Mouse (Mus musculus) CH12.LX (cell line): ENCODE data around the gene G6pc2. TPM values are rescaled to one million over a fixed set of nuclear protein-coding genes. Genes with fewer than 3 reads are reported as not detected.

Experiments
- DNase-seq: peaks from one replicate; pipeline ENCODE4 v3.0.0-alpha.2; 2013; ENCODE audit errors: extremely low read depth
- H3K27ac ChIP-seq: 2 replicates; pipeline ENCODE4 v1.5.1; 2012; ENCODE audit warnings: low read depth, mild to moderate bottlenecking, control low read depth, moderate library complexity; ENCODE audit not compliant: insufficient read depth
- H3K27me3 ChIP-seq: replicated peaks from 2 replicates; pipeline ENCODE3; 2012; ENCODE audit warnings: inconsistent platforms
- H3K36me3 ChIP-seq, 2 experiments: replicated peaks in 1 of 2; 2 replicates each; pipeline versions ENCODE3 to v1.6.1; 2012; ENCODE audit warnings: inconsistent platforms in 1 of 2, low read length in 1 of 2, mild to moderate bottlenecking in 1 of 2, mixed read lengths in 1 of 2, moderate library complexity in 1 of 2; ENCODE audit not compliant: control insufficient read depth in 1 of 2, insufficient read depth in 1 of 2
- H3K4me1 ChIP-seq, 2 experiments: 2 replicates each; pipeline ENCODE4 v1.6.1; 2012; ENCODE audit warnings: inconsistent platforms in 1 of 2, moderate library complexity in 1 of 2; ENCODE audit not compliant: insufficient read depth in 2 of 2, control insufficient read depth in 1 of 2
- H3K4me2 ChIP-seq: 2 replicates; pipeline ENCODE4 v1.6.1; 2012; ENCODE audit warnings: low read depth, mild to moderate bottlenecking, control low read depth; ENCODE audit not compliant: poor library complexity, insufficient read depth, severe bottlenecking
- H3K4me3 ChIP-seq, 3 experiments: fragments of 150-350 bp in 1 of 3; sonication (generic) in 1 of 3; replicated peaks in 1 of 3; 2 replicates each; pipeline versions ENCODE3 to v1.5.1; 2011 to 2012; ENCODE audit warnings: low read depth in 2 of 3, low read length in 2 of 3, mild to moderate bottlenecking in 2 of 3, moderate library complexity in 2 of 3, control low read depth in 1 of 3, improper control_type of control experiment in 1 of 3, inconsistent platforms in 1 of 3, mixed read lengths in 1 of 3; ENCODE audit not compliant: poor library complexity in 1 of 3
- H3K79me2 ChIP-seq: replicated peaks from 2 replicates; pipeline ENCODE4 v1.6.1; 2012; ENCODE audit warnings: mild to moderate bottlenecking, moderate library complexity; ENCODE audit not compliant: control insufficient read depth, poor library complexity, insufficient read depth, severe bottlenecking; ENCODE audit errors: extremely low read depth
- H3K9ac ChIP-seq: 2 replicates; pipeline ENCODE4 v1.6.1; 2012; ENCODE audit warnings: low read depth, mild to moderate bottlenecking, control low read depth, moderate library complexity; ENCODE audit not compliant: insufficient read depth
- H3K9me3 ChIP-seq: replicated peaks from 2 replicates; pipeline ENCODE3; 2012; ENCODE audit warnings: low read length, inconsistent platforms, mixed read lengths
- BHLHE40 ChIP-seq: IDR thresholded peaks from 2 replicates; pipeline ENCODE4 v1.6.1; 2011; ENCODE audit warnings: mild to moderate bottlenecking, low read depth, low read length, improper control_type of control experiment
- CHD2 ChIP-seq: IDR thresholded peaks from 2 replicates; pipeline ENCODE4 v1.6.1; 2011; ENCODE audit warnings: low read length, improper control_type of control experiment
- E2F4 ChIP-seq: IDR thresholded peaks from 2 replicates; pipeline ENCODE4 v1.6.1; 2011; ENCODE audit warnings: low read depth, low read length, improper control_type of control experiment; ENCODE audit not compliant: insufficient replicate concordance
- ELF1 ChIP-seq: IDR thresholded peaks from 2 replicates; pipeline ENCODE4 v1.6.1; 2014; ENCODE audit warnings: low read depth, mild to moderate bottlenecking, inconsistent platforms, low read length, improper control_type of control experiment
- ETS1 ChIP-seq: conservative IDR thresholded peaks from 2 replicates; pipeline ENCODE4 v1.6.1; 2012; ENCODE audit warnings: low read depth, mild to moderate bottlenecking, inconsistent platforms, low read length, improper control_type of control experiment, moderate library complexity
- GABPA ChIP-seq: IDR thresholded peaks from 2 replicates; pipeline ENCODE4 v1.6.1; 2012; ENCODE audit warnings: low read depth, low read length, improper control_type of control experiment, inconsistent platforms; ENCODE audit not compliant: insufficient replicate concordance
- JUN ChIP-seq: IDR thresholded peaks from 2 replicates; pipeline ENCODE4 v1.6.1; 2011; ENCODE audit warnings: low read depth, mild to moderate bottlenecking, low read length, improper control_type of control experiment, moderate library complexity; ENCODE audit not compliant: insufficient read depth
- JUND ChIP-seq: conservative IDR thresholded peaks from 2 replicates; pipeline ENCODE4 v1.6.1; 2011; ENCODE audit warnings: low read depth, low read length, improper control_type of control experiment
- KAT2A ChIP-seq: IDR thresholded peaks from 2 replicates; pipeline ENCODE4 v1.6.1; 2012; ENCODE audit warnings: low read length, improper control_type of control experiment, inconsistent platforms; ENCODE audit not compliant: insufficient replicate concordance
- MAFK ChIP-seq: IDR thresholded peaks from 2 replicates; pipeline ENCODE4 v1.6.1; 2011; ENCODE audit warnings: low read length, improper control_type of control experiment; ENCODE audit not compliant: insufficient replicate concordance
- MAX ChIP-seq: IDR thresholded peaks from 2 replicates; pipeline ENCODE4 v1.6.1; 2011; ENCODE audit warnings: low read length, improper control_type of control experiment
- MAZ ChIP-seq: IDR thresholded peaks from 2 replicates; pipeline ENCODE4 v1.6.1; 2012; ENCODE audit warnings: low read depth, mild to moderate bottlenecking, inconsistent platforms, low read length, improper control_type of control experiment, moderate library complexity
- MEF2A ChIP-seq: IDR thresholded peaks from 2 replicates; pipeline ENCODE4 v1.6.1; 2014; ENCODE audit warnings: low read depth, mild to moderate bottlenecking, inconsistent platforms, low read length, improper control_type of control experiment, borderline replicate concordance
- MXI1 ChIP-seq: IDR thresholded peaks from 2 replicates; pipeline ENCODE4 v1.6.1; 2011; ENCODE audit warnings: mild to moderate bottlenecking, low read depth, low read length, improper control_type of control experiment
- NRF1 ChIP-seq: IDR thresholded peaks from 2 replicates; pipeline ENCODE4 v1.6.1; 2014; ENCODE audit warnings: low read depth, mild to moderate bottlenecking, inconsistent platforms, low read length, improper control_type of control experiment, moderate library complexity
- PAX5 ChIP-seq: IDR thresholded peaks from 2 replicates; pipeline ENCODE4 v1.6.1; 2012; ENCODE audit warnings: low read length, inconsistent platforms, mixed read lengths
- POLR2A ChIP-seq: IDR thresholded peaks from 2 replicates; pipeline ENCODE4 v1.6.1; 2011; ENCODE audit warnings: low read depth, mild to moderate bottlenecking, improper control_type of control experiment, low read length
- RAD21 ChIP-seq: IDR thresholded peaks from 2 replicates; pipeline ENCODE4 v1.6.1; 2011; ENCODE audit warnings: low read depth, mild to moderate bottlenecking, low read length, improper control_type of control experiment, moderate library complexity
- RCOR1 ChIP-seq: conservative IDR thresholded peaks from 2 replicates; pipeline ENCODE4 v1.6.1; 2012; ENCODE audit warnings: low read depth, mild to moderate bottlenecking, inconsistent platforms, low read length, improper control_type of control experiment
- USF2 ChIP-seq: conservative IDR thresholded peaks from 2 replicates; pipeline ENCODE4 v1.6.1; 2011; ENCODE audit warnings: low read depth, low read length, improper control_type of control experiment
- ZC3H11A ChIP-seq: IDR thresholded peaks from 2 replicates; pipeline ENCODE4 v1.6.1; 2012; ENCODE audit warnings: low read depth, mild to moderate bottlenecking, inconsistent platforms, low read length, improper control_type of control experiment
- ZKSCAN1 ChIP-seq: IDR thresholded peaks from 2 replicates; pipeline ENCODE4 v1.6.1; 2012; ENCODE audit warnings: low read depth, inconsistent platforms, low read length, improper control_type of control experiment, borderline replicate concordance
- ZMIZ1 ChIP-seq: IDR thresholded peaks from 2 replicates; pipeline ENCODE4 v1.6.1; 2012; ENCODE audit warnings: low read depth, mild to moderate bottlenecking, inconsistent platforms, low read length, improper control_type of control experiment
- ZNF384 ChIP-seq: IDR thresholded peaks from 2 replicates; pipeline ENCODE4 v1.6.1; 2012; ENCODE audit warnings: low read depth, low read length, improper control_type of control experiment, inconsistent platforms
- dilution Hi-C: fragments of 300-500 bp; cut with MboI; formaldehyde crosslinking; loops from 2 replicates; pipeline ENCODE4 v1.14.3; 2020; ENCODE audit warnings: low sequenced_read_pairs; ENCODE audit not compliant: extremely low pct_unique_long_range_greater_than_20kb, extremely low pct_ligation_motif_present
- in situ Hi-C: fragments of 300-500 bp; cut with MboI; formaldehyde crosslinking; loops from 3 replicates; pipeline ENCODE4 v1.14.3; 2019; ENCODE audit warnings: low sequenced_read_pairs, low pct_ligation_motif_present, low pct_unique_long_range_greater_than_20kb, mixed read lengths
- polyA plus RNA-seq: library from polyadenylated mRNA; unstranded; fragments of >175 nt; gene quantifications from 2 replicates; pipeline ENCODE4 v1.2.1, GENCODE M21; 2012; ENCODE audit warnings: low read depth; ENCODE audit not compliant: insufficient read length
- total RNA-seq, 2 experiments: library from RNA; depleted of rRNA; stranded (reverse); fragments of 300-350 nt in 1 of 2; fragments of >200 nt in 1 of 2; gene quantifications; 2 replicates each; pipeline ENCODE4 v1.2.3; 2012 to 2014

Gene G6pc2
- total and polyA plus RNA-seq, 3 experiments, result not detected

GRCm38 (mm10) chr2:69221868-69222416 is 11.1 kb downstream of the G6pc2 start:
- Histone ChIP-seq H3K27me3 (no peaks in the 10 kb centered on the region), H3K27ac (no peak overlapping the region), H3K79me2 (no peaks in the 10 kb centered on the region), H3K36me3 (no peaks in the 10 kb centered on the region), H3K4me2 (no peak overlapping the region), H3K9me3 (no peaks in the 10 kb centered on the region), H3K4me1 (peaks cover 0 to 5% of the 10 kb centered on the region in 2 experiments; a peak in 1 of 4 replicates), H3K4me3 (no peak overlapping the region), H3K9ac (no peak overlapping the region)
- dilution Hi-C loops, result no loop called here
- in situ Hi-C loops, result no loop called here
- DNase-seq, result no peak
- TF ChIP-seq ZNF384, result no peak
- TF ChIP-seq ELF1, result no peak
- TF ChIP-seq CHD2, result no peak
- no peak for TF ChIP-seq ZC3H11A
- no peak for TF ChIP-seq MAX
- TF ChIP-seq GABPA, result no peak
- no peak for TF ChIP-seq MXI1
- TF ChIP-seq ZMIZ1, result no peak
- TF ChIP-seq ETS1, result no peak
- TF ChIP-seq POLR2A, result no peak
- TF ChIP-seq JUND, result no peak
- no peak for TF ChIP-seq ZKSCAN1
- TF ChIP-seq NRF1, result no peak
- no peak for TF ChIP-seq BHLHE40
- no peak for TF ChIP-seq MAFK
- TF ChIP-seq E2F4, result no peak

DNA sequence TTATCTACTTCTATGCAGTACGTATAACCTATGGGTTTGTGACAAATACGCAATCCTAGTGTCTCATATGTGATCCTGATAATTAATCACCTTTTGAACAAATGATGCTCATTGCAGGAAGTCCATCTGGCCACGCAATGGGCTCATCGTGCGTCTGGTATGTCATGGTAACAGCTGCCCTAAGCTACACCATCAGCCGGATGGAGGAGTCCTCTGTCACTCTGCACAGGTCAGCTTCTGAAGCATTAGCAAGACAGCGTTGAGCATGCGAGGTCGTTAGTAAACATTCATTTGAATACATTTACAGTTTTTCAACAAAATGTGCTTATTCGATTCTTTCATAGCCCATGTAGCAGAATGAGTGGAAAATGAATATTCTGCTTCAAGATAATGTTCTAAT is 11.9 kb downstream of the G6pc2 start:
- TF ChIP-seq USF2, result no peak
- TF ChIP-seq RAD21, result no peak
- TF ChIP-seq ZNF384, result no peak
- TF ChIP-seq KAT2A, result no peak
- no peak for TF ChIP-seq JUN
- no peak for TF ChIP-seq MAX
- TF ChIP-seq POLR2A, result no peak
- no peak for TF ChIP-seq MEF2A
- no peak for TF ChIP-seq ELF1
- no peak for TF ChIP-seq RCOR1
- TF ChIP-seq GABPA, result no peak
- TF ChIP-seq MAZ, result no peak
- no peak for TF ChIP-seq CHD2
- no peak for TF ChIP-seq PAX5
- no peak for TF ChIP-seq ZKSCAN1
- TF ChIP-seq E2F4, result no peak
- in situ Hi-C loops, result no loop called here
- Histone ChIP-seq H3K4me3 (no peak overlapping the region), H3K27ac (no peak overlapping the region), H3K79me2 (no peaks in the 10 kb centered on the region), H3K27me3 (no peaks in the 10 kb centered on the region), H3K4me2 (no peak overlapping the region), H3K9me3 (no peaks in the 10 kb centered on the region), H3K9ac (no peak overlapping the region), H3K4me1 (peaks cover 0 to 5% of the 10 kb centered on the region in 2 experiments; a peak in 1 of 4 replicates), H3K36me3 (no peaks in the 10 kb centered on the region)
- dilution Hi-C loops, result no loop called here
- DNase-seq, result no peak
